Mouse (Mus musculus): Measurements from ENCODE around the gene Tmem132c. TPM values are rescaled to one million over a fixed set of nuclear protein-coding genes. Genes with fewer than 3 reads are reported as not detected.
A peak's percentile ranks its signal among the peaks of the same experiment; 100 is the strongest.

The Tmem132c gene
- polyA plus RNA-seq, 1 experiment from 2014 or later, result 35.6 TPM

GRCm38 (mm10) chr5:127311005-127311331, 69.4 kb downstream of the Tmem132c start:
- Histone ChIP-seq H3K4me2 (replicated peaks) (peak overlapping the region; percentile 43; the same call in 1 of the 2 replicates), H3K27ac (peak overlapping the region; percentile 67), H3K9me3 (no peaks in the 10 kb centered on the region), H3K4me1 (peaks cover 41% of the 10 kb centered on the region), H3K4me3 (no peak overlapping the region), H3K36me3 (no peaks in the 10 kb centered on the region), H3K9ac (no peak overlapping the region), H3K27me3 (no peaks in the 10 kb centered on the region)
- 47% methylated on average over 2 of the region's 2 CpGs for WGBS
- no peak; the same call in 1 of the 2 replicates for ATAC-seq (ENCODE audit: low FRiP score, low read depth)

GRCm38 (mm10) chr5:127313634-127314033, 72.0 kb downstream of the Tmem132c start:
- Histone ChIP-seq H3K9ac (no peak overlapping the region; the same call in 1 of the 2 replicates), H3K27ac (no peak overlapping the region), H3K4me2 (replicated peaks) (no peak overlapping the region), H3K4me3 (no peak overlapping the region), H3K36me3 (no peaks in the 10 kb centered on the region), H3K9me3 (no peaks in the 10 kb centered on the region), H3K27me3 (no peaks in the 10 kb centered on the region), H3K4me1 (peaks cover 38% of the 10 kb centered on the region)
- WGBS, result 77% methylated on average over 2 of the region's 2 CpGs
- ATAC-seq (ENCODE audit: low FRiP score, low read depth), result no peak

- ATAC-seq (ENCODE audit: low FRiP score, low read depth), result peak; percentile 76; the same call in 1 of the 2 replicates
- Histone ChIP-seq H3K4me2 (replicated peaks) (peak overlapping the region; percentile 15), H3K4me1 (peaks cover 63% of the 10 kb centered on the region), H3K9me3 (no peaks in the 10 kb centered on the region), H3K4me3 (no peak overlapping the region), H3K27ac (peak overlapping the region; percentile 66), H3K27me3 (no peaks in the 10 kb centered on the region), H3K36me3 (no peaks in the 10 kb centered on the region), H3K9ac (no peak overlapping the region)
- 11% methylated on average over 12 of the region's 12 CpGs for WGBS
Measured at GRCm38 (mm10) chr5:127319096-127319779, 77.6 kb downstream of the Tmem132c start.

- H3K27ac ChIP-seq, result peak overlapping the region; percentile 86; the same call in 1 of the 2 replicates
- H3K36me3 ChIP-seq, result no peaks in the 10 kb centered on the region
- peaks cover 52% of the 10 kb centered on the region for H3K4me1 ChIP-seq
- no peaks in the 10 kb centered on the region for H3K27me3 ChIP-seq
- H3K9ac ChIP-seq, result no peak overlapping the region
- ATAC-seq (ENCODE audit: low FRiP score, low read depth), result peak; percentile 5; the same call in 1 of the 2 replicates
- 34% methylated on average over 2 of the region's 2 CpGs for WGBS
- H3K4me2 ChIP-seq (replicated peaks), result peak overlapping the region; percentile 56
- no peak overlapping the region for H3K4me3 ChIP-seq
- no peaks in the 10 kb centered on the region for H3K9me3 ChIP-seq
Measured at GRCm38 (mm10) chr5:127324645-127325044, 83.0 kb downstream of the Tmem132c start.

- Histone ChIP-seq H3K4me1 (peaks cover 43% of the 10 kb centered on the region), H3K9ac (no peak overlapping the region; the same call in 1 of the 2 replicates), H3K4me3 (no peak overlapping the region), H3K27me3 (no peaks in the 10 kb centered on the region), H3K27ac (peak overlapping the region; percentile 44; the same call in 1 of the 2 replicates), H3K9me3 (no peaks in the 10 kb centered on the region), H3K36me3 (no peaks in the 10 kb centered on the region), H3K4me2 (replicated peaks) (peak overlapping the region; percentile 49)
- peak; percentile 58 for ATAC-seq (ENCODE audit: low FRiP score, low read depth)
- WGBS, result 4% methylated on average over 15 of the region's 15 CpGs
Measured at GRCm38 (mm10) chr5:127336048-127336907, 94.7 kb downstream of the Tmem132c start.

GRCm38 (mm10) chr5:127336908-127337265, 95.3 kb downstream of the Tmem132c start:
- ATAC-seq (ENCODE audit: low FRiP score, low read depth), result no peak
- Histone ChIP-seq H3K4me3 (no peak overlapping the region), H3K9me3 (no peaks in the 10 kb centered on the region), H3K27me3 (no peaks in the 10 kb centered on the region), H3K27ac (peak overlapping the region; percentile 44; the same call in 1 of the 2 replicates), H3K9ac (no peak overlapping the region; the same call in 1 of the 2 replicates), H3K4me2 (replicated peaks) (peak overlapping the region; percentile 49), H3K36me3 (no peaks in the 10 kb centered on the region), H3K4me1 (peaks cover 40% of the 10 kb centered on the region)
- 12% methylated on average over 5 of the region's 5 CpGs for WGBS

GRCm38 (mm10) chr5:127339016-127339435, 97.4 kb downstream of the Tmem132c start:
- Histone ChIP-seq H3K9me3 (no peaks in the 10 kb centered on the region), H3K27me3 (no peaks in the 10 kb centered on the region), H3K9ac (0 out of 2 replicates have a peak overlapping the region, but pooled peaks have one; percentile 2), H3K36me3 (no peaks in the 10 kb centered on the region), H3K27ac (peak overlapping the region; percentile 63; the same call in 1 of the 2 replicates), H3K4me3 (no peak overlapping the region), H3K4me2 (replicated peaks) (peak overlapping the region; percentile 11; the same call in 1 of the 2 replicates), H3K4me1 (peaks cover 39% of the 10 kb centered on the region)
- no peak for ATAC-seq (ENCODE audit: low FRiP score, low read depth)
- 7% methylated on average over 5 of the region's 5 CpGs for WGBS

GRCm38 (mm10) chr5:127341158-127341557, 99.5 kb downstream of the Tmem132c start:
- 39% methylated on average over 3 of the region's 3 CpGs for WGBS
- Histone ChIP-seq H3K27me3 (no peaks in the 10 kb centered on the region), H3K9ac (no peak overlapping the region), H3K36me3 (no peaks in the 10 kb centered on the region), H3K9me3 (no peaks in the 10 kb centered on the region), H3K4me2 (replicated peaks) (no peak overlapping the region), H3K27ac (no peak overlapping the region), H3K4me3 (no peak overlapping the region), H3K4me1 (peaks cover 30% of the 10 kb centered on the region)
- no peak for ATAC-seq (ENCODE audit: low FRiP score, low read depth)

GRCm38 (mm10) chr5:127344721-127345120, 103.1 kb downstream of the Tmem132c start:
- WGBS, result 52% methylated on average over 2 of the region's 2 CpGs
- no peak overlapping the region for H3K9ac ChIP-seq
- H3K4me3 ChIP-seq, result no peak overlapping the region
- H3K27ac ChIP-seq, result no peak overlapping the region
- no peaks in the 10 kb centered on the region for H3K9me3 ChIP-seq
- H3K4me2 ChIP-seq (replicated peaks), result no peak overlapping the region
- H3K27me3 ChIP-seq, result no peaks in the 10 kb centered on the region
- ATAC-seq (ENCODE audit: low FRiP score, low read depth), result no peak
- H3K4me1 ChIP-seq, result peaks cover 32% of the 10 kb centered on the region
- H3K36me3 ChIP-seq, result no peaks in the 10 kb centered on the region

- H3K4me3 ChIP-seq, result no peak overlapping the region
- no peak for ATAC-seq (ENCODE audit: low FRiP score, low read depth)
- no peaks in the 10 kb centered on the region for H3K27me3 ChIP-seq
- no peaks in the 10 kb centered on the region for H3K36me3 ChIP-seq
- H3K27ac ChIP-seq, result no peak overlapping the region
- no peak overlapping the region for H3K4me2 ChIP-seq (replicated peaks)
- peaks cover 32% of the 10 kb centered on the region for H3K4me1 ChIP-seq
- no peaks in the 10 kb centered on the region for H3K9me3 ChIP-seq
- 63% methylated on average over 2 of the region's 2 CpGs for WGBS
- H3K9ac ChIP-seq, result no peak overlapping the region
Measured at GRCm38 (mm10) chr5:127346364-127346763, 104.8 kb downstream of the Tmem132c start.

GRCm38 (mm10) chr5:127347053-127347748, 105.6 kb downstream of the Tmem132c start:
- H3K27me3 ChIP-seq, result no peaks in the 10 kb centered on the region
- WGBS, result 53% methylated on average over 12 of the region's 12 CpGs
- H3K9me3 ChIP-seq, result no peaks in the 10 kb centered on the region
- no peak for ATAC-seq (ENCODE audit: low FRiP score, low read depth)
- no peak overlapping the region for H3K4me3 ChIP-seq
- H3K4me2 ChIP-seq (replicated peaks), result no peak overlapping the region
- no peak overlapping the region for H3K9ac ChIP-seq
- no peaks in the 10 kb centered on the region for H3K36me3 ChIP-seq
- peaks cover 32% of the 10 kb centered on the region for H3K4me1 ChIP-seq
- H3K27ac ChIP-seq, result no peak overlapping the region
